Mouse (Mus musculus) c-Kit-positive CD71-positive TER-119-negative erythroid progenitor cells, embryonic 14.5 days (primary cell): ENCODE measurements around the gene Prkce.

Source experiments
- DNase-seq: peaks from one replicate; pipeline ENCODE4 v3.0.0-alpha.2; 2013; ENCODE audit warnings: low read depth

The Prkce gene

DNA sequence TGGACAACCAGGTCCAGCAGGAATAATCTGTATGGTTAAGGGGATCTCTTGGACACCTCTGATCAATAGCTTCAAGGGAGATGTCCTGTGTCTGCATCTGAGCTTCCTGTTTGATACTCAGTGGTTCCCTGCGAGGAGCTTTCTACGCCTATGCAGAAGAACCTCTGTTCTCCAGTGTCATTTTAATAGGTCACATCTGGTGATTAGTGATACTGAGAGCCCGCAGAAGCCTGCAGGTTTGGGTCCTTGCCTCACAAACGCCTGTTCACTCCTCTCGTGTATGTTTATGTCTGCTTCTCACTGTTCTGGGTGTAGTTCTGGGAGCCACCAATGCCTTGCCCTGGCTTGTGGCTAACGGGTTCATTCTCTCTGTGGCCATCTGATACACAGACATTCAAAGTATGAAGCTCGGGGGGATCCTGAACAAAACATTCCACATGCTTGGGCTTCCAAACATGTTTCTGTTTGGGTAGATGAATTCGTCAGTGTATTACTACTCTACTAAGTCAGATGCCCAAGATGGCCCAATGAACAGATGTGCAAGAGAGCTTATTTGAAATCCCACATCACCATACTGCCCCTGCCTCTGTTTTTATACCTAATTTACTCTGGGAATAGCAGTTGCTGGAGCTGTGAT lies 202.6 kb downstream of the Prkce start:
- no peak for DNase-seq

DNA sequence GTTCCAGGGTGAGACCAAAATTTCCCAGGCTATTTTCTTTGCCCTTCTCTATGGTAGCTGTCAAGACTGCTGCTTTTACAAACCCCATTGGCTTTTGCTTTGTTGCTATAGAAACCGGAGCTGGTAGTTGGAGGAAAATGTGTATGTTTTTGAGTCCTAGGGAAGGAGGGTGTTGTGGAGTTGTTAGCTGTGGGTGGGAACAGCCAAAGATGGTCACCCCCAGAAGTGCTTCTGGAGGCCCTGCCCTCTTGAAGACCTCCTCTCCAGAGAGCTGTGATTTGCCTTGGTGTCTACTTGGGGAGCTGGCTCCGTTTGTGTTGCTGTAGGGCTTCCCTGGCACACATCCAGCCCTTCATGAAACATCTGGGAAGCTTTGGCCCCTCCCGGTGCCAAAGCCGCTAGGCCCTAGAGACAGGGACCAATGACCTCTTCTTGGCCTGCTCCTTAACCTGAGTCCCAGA lies 203.5 kb downstream of the Prkce start:
- no peak for DNase-seq

DNA sequence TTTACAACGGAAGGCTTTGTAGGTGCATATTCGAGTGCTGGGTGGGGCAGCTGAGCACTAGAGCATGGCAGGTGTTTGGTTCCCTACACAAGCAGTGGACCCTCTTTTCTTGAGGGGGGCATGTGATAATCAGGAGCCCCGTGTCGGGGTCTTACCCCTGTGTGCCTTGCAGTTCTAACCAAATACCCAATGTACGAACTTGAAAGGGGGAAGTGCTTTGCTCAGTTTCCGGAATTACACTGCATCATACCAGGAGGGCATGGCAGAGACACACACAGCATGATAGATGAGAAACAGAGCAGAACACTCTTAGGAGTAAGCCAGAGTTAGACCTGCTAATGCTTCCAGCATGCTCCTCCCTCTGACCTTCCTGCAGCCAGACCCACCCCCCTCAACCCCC lies 208.8 kb downstream of the Prkce start:
- no peak for DNase-seq

GRCm38 (mm10) chr17:86377863-86378262 lies 210.3 kb downstream of the Prkce start:
- DNase-seq = no peak

- no peak for DNase-seq
Measured at GRCm38 (mm10) chr17:86378611-86379010, 211.0 kb downstream of the Prkce start.

DNA sequence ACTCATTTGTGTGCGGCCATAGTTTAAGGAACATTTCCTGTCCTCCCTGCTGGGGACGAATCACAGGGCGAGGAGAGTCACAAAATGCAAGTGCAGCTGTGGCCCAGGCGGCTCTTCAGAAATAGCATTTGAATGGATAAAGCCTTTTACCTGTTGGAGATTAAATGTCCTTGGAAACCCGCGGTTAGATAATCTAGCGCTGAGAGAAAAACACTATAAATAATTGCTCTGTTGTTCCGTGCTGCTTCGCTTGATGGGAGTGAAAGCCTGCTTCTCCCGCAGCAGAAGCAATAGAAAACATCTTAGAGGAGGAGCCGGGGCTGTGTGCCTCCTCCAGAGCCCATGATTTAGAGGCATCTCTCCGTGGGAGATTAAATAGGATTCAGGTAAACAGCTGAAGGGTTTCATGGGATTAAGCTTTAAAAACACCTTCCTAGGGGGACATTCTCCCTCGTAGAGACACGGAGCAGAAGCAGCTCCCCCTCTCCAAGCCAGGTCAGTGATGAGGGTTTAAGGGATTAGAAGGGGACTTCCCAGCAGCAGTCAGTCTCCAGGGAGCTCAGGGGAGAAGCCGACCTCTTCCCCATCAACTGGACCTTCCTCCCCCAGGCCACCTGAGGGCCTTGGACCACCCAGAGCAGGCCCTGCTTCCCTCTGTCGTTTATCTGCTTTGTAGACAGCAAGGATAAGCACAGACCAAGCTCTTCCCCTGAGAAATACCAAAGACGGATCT lies 212.0 kb downstream of the Prkce start:
- DNase-seq = no peak

DNA sequence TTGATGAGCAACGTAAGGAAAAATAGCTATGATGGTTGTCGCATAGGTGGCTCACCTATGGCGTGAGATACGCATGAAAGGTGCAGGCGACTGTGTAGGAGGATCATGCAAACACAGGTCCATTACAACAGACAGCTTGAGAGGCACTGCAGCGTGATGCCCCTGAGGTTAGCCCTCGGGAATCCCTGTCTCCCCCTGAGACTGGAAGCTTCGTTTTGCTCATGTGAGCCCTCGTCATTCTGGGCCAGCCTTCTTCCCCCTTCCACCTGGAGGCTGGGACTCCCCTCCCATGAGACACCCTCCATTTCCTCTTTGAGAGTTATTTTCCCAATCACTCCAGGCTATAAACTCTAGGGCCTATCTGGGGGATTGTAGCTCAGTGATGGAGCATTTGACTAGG lies 213.9 kb downstream of the Prkce start:
- DNase-seq = no peak

- DNase-seq = no peak
Measured at GRCm38 (mm10) chr17:86382885-86383284, 215.3 kb downstream of the Prkce start.

- no peak for DNase-seq
Measured at GRCm38 (mm10) chr17:86383699-86384572, 216.4 kb downstream of the Prkce start.

GRCm38 (mm10) chr17:86392475-86392874 lies 224.9 kb downstream of the Prkce start:
- DNase-seq = no peak

GRCm38 (mm10) chr17:86393191-86393590 lies 225.6 kb downstream of the Prkce start:
- DNase-seq = no peak

DNA sequence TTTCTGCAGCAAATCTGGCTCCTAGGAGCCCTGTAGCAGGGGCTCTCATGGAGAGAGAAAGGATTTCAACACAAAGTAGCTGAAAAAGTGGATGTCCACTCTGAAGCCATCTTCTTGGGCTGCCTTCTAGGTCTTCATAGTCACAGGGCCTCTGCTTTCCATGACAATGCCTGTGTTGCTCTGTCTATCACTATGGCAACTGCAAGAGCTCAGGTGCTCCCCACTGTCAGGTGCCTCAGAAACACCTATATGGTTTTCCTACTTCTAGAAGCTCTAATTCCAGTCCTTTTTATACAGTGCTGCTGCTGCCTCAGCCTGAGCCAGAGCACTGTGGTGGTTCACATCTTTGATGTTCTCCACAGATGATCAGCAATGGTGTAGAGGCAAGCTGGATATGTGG lies 229.5 kb downstream of the Prkce start:
- DNase-seq = no peak

DNA sequence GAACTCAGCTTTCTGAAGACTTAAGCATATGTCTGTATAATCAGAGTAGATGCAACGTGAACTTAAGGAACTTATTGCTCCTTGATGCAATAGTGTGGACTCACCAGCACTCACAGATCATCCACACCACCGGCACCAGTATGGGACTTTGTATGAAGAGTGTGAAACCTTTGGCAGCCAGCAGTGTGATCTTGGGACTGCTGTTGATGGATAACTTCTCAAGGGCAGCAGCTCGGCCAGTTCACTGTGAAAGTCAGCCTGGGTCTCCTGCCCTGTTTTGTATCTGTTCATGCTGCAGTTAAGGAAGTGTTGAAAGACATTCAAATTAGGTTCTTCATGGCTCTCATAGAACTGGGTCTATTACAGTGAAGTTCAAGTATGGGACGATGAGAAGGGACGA lies 230.1 kb downstream of the Prkce start:
- no peak for DNase-seq

GRCm38 (mm10) chr17:86398226-86398625 lies 230.6 kb downstream of the Prkce start:
- no peak for DNase-seq

- no peak for DNase-seq
Measured at GRCm38 (mm10) chr17:86400032-86400431, 232.4 kb downstream of the Prkce start.

DNA sequence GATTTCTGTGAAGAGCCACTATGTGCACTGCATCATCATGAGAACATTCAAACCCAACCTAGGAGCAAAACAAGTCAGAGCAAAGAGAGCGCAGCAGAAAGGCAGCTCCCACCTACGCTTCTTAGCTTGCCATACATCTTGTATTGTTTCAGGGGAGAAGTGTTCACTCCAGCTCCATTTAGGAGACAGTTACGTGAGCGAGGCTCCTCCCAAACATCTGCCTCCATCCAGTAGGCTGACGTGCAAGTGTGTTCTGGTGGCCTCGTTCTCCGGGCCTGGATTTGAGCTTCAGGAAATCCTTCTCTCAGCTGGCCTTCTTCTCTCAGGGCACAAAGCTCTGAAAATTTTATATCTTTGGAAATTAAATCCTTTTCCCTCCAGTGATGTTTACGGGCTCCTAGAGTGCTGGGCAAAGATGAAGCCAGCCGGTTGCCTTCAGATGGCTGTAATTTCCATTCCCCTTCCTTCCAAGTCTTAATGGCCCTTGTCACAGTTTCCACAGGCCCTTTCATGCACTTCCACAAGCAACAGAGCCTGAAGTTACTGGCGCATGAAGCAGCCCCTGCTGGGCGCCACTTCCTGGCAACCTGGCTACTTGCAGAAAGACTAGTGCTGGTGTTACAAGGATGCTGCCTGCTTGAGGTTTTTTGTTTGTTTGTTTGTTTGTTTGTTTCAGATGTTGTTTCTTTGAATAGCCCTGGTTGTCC lies 237.4 kb downstream of the Prkce start:
- no peak for DNase-seq

GRCm38 (mm10) chr17:86405644-86406043 lies 238.1 kb downstream of the Prkce start:
- DNase-seq = peak; percentile 10

DNA sequence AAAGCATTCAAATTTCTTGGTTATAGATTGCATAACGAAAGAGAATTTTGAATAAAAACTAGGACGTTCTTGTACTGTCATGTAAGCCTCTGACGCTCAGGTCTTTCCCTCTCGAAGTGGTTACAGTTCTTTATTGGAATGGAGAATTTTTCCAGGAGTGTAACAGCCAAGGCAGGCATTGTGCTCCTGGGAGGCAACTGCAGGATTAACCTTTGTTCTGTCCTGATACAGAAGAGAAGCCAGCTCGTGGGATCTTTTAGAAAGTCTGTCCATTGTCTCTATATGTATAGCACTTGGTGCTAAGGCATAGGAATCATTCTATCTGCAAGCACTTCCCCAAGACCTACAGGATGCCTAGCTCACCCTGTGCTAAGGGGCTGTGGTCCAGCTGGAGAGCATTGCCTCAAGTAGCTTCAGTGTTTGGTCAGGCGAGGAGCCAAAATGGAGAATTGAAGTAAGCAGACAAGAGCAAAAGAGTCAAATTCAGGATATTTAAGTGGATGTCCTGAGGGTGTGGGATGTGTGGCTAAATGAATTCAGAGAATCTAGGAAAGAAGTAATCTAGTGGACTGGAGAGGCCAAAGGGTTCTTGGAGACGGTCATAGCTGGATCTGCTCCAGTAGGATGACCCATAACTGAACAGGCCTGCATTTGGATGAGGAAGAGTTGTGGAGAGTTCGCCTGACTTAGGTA lies 240.5 kb downstream of the Prkce start:
- no peak for DNase-seq

DNA sequence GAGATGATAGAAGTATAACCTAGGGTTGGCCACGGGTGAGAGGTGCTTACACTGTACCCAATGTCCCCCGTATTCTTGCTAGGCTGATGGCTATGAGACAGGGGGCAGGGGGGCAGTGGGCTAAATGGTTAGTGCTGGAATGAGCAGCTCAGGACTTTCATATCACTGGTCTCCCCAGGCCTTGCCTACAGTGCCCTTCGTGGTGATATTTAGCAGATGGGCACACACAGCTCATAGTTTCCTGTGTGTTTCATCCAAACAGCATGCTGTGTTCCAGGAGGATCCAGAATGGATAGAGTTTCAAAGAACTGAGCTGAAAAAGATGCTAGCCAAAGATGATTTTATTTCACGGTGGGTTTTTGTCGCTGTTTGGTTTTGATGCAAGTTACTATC lies 241.0 kb downstream of the Prkce start:
- no peak for DNase-seq

DNA sequence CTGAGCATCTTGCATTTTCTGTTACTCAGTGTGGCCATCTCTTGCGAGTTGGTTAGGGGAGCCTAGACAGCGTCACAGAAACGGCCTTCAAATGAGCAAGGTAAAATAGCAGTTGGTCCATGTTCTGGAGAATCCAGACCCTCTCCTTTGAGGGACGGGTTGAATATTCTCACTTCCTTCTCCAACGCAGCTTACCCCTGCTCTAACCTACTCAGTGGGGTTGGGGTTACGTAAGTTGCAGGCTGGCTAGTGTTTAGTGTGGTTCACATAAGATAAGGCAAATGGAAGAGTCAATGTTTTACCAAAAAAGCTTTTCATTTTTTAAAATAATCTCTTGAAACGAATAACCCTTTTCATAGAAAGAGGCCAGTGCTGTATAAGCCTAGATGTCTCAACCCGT lies 241.9 kb downstream of the Prkce start:
- no peak for DNase-seq

DNA sequence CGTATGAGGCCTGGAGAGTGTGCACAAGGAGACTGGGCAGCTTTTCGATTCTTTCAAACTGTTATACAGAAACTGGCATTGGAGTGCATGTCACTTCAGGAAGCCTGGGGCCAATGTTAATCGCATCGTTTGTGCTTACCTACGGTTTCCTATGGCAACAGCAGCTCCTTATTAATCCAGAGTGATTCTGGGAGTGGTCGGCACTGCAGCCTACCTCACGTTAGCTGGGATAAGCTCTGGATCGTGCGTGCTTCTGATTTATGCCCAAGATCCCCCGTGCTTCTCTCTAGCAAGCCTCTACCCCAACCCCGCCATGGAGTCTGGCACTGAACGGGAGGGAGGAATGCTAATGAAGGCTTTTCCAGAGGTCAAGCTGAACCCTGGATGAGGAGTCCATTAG lies 242.9 kb downstream of the Prkce start:
- no peak for DNase-seq

DNA sequence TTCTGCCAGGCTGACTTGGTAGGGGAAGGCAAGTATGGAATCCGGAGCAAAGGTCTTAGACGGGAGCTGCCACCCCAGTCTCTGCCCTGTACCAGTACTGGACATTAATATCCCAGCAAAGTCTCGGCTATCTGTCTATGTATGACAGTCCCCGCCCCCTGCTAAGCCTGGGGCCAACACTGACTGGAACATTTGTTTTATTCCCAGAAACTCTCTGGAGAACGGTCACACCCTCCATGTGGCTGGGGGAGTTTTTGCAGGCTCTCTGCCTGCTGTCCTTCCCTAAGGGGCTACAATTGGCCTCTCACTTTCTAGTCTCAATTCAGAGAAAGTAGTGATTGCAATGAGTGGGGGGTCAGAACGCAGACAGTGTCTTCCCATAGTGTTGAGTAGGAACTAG lies 244.6 kb downstream of the Prkce start:
- no peak for DNase-seq
